Mouse (Mus musculus): ENCODE results near the gene Mogs.

Mogs gene

GRCm38 (mm10) chr6:83115011-83115671 is at the start of gene Mogs:
TSS of gene Mogs (plus strand) at chr6:83115496.
- peak; percentile 89 for DNase-seq (ENCODE audit: low read depth)

- DNase-seq (ENCODE audit: low read depth), result no peak
Measured at GRCm38 (mm10) chr6:83065995-83066394, 49.3 kb upstream of the Mogs start.

GRCm38 (mm10) chr6:83066441-83066840 is 48.9 kb upstream of the Mogs start:
- DNase-seq (ENCODE audit: low read depth), result no peak

- DNase-seq (ENCODE audit: low read depth), result no peak
Measured at GRCm38 (mm10) chr6:83068221-83068620, 47.1 kb upstream of the Mogs start.

GRCm38 (mm10) chr6:83068706-83069487 is 46.4 kb upstream of the Mogs start:
- DNase-seq (ENCODE audit: low read depth), result no peak

GRCm38 (mm10) chr6:83069488-83070246 is 45.6 kb upstream of the Mogs start:
- DNase-seq (ENCODE audit: low read depth), result no peak

- no peak for DNase-seq (ENCODE audit: low read depth)
Measured at GRCm38 (mm10) chr6:83070247-83070310, 45.2 kb upstream of the Mogs start, which contains the start of gene Tlx2. TSS of gene Tlx2 (minus strand) at chr6:83070293.

- peak; percentile 62 for DNase-seq (ENCODE audit: low read depth)
Measured at GRCm38 (mm10) chr6:83070311-83071219, 44.7 kb upstream of the Mogs start.

GRCm38 (mm10) chr6:83071220-83071619 is 44.1 kb upstream of the Mogs start:
- no peak for DNase-seq (ENCODE audit: low read depth)

GRCm38 (mm10) chr6:83074979-83075378 is 40.3 kb upstream of the Mogs start:
- DNase-seq (ENCODE audit: low read depth), result peak; percentile 77

GRCm38 (mm10) chr6:83077630-83078323 is 37.5 kb upstream of the Mogs start, which contains the start of gene Pcgf1:
TSS of gene Pcgf1 (plus strand) at chr6:83077869.
- DNase-seq (ENCODE audit: low read depth), result peak; percentile 56

GRCm38 (mm10) chr6:83078324-83078858 is 36.9 kb upstream of the Mogs start:
- DNase-seq (ENCODE audit: low read depth), result peak; percentile 100

GRCm38 (mm10) chr6:83080210-83080609 is 35.1 kb upstream of the Mogs start:
- no peak for DNase-seq (ENCODE audit: low read depth)

GRCm38 (mm10) chr6:83083497-83083896 is 31.8 kb upstream of the Mogs start:
- no peak for DNase-seq (ENCODE audit: low read depth)

- DNase-seq (ENCODE audit: low read depth), result no peak
Measured at GRCm38 (mm10) chr6:83084477-83084876, 30.8 kb upstream of the Mogs start.

- DNase-seq (ENCODE audit: low read depth), result peak; percentile 55
Measured at GRCm38 (mm10) chr6:83086121-83087035, 28.9 kb upstream of the Mogs start, which contains the start of gene Lbx2. TSS of gene Lbx2 (plus strand) at chr6:83086367.

- DNase-seq (ENCODE audit: low read depth), result no peak
Measured at GRCm38 (mm10) chr6:83087205-83087925, 27.9 kb upstream of the Mogs start.

GRCm38 (mm10) chr6:83087926-83088260 is 27.4 kb upstream of the Mogs start:
- DNase-seq (ENCODE audit: low read depth), result no peak

GRCm38 (mm10) chr6:83092416-83093127 is 22.7 kb upstream of the Mogs start:
- no peak for DNase-seq (ENCODE audit: low read depth)
